Mouse (Mus musculus) heart, postnatal 0 days (tissue): ENCODE data around the gene Edc4. TPM values are rescaled to one million over a fixed set of nuclear protein-coding genes. Genes with fewer than 3 reads are reported as not detected.
A peak's percentile ranks its signal among the peaks of the same experiment; 100 is the strongest.
"Not testable (repeated sequence)": the region's sequence is repeated elsewhere in the genome, so short reads cannot be mapped to it uniquely, and the experiment has no call there.

Experiments
- ATAC-seq: fragments of 200-750 bp; cut with Nextera tagmentation; 2 replicates; pipeline ENCODE4 v1.8.0; 2017; ENCODE audit warnings: low read depth, moderate number of reproducible peaks, moderate library complexity; ENCODE audit not compliant: insufficient read depth
- DNase-seq: peaks from one replicate; pipeline ENCODE4 v3.0.0-alpha.2; 2016; ENCODE audit warnings: low spot score
- H3K27ac ChIP-seq: fragments of 300-500 bp; sonication (generic); 2 replicates; pipeline ENCODE4 v1.5.1; 2014; ENCODE audit warnings: low read depth, mild to moderate bottlenecking
- H3K27me3 ChIP-seq: fragments of 300-500 bp; sonication (generic); 2 replicates; pipeline ENCODE4 v1.6.1; 2014; ENCODE audit warnings: low read length, mixed read lengths; ENCODE audit not compliant: control insufficient read depth, insufficient read depth
- H3K36me3 ChIP-seq: fragments of 300-500 bp; sonication (generic); replicated peaks from 2 replicates; pipeline ENCODE4 v1.6.1; 2014; ENCODE audit warnings: low read length, mixed read lengths; ENCODE audit not compliant: control insufficient read depth, insufficient read depth
- H3K4me1 ChIP-seq: fragments of 300-500 bp; sonication (generic); 2 replicates; pipeline ENCODE4 v1.6.1; 2014; ENCODE audit warnings: antibody characterized with exemption; ENCODE audit not compliant: control insufficient read depth, insufficient read depth
- H3K4me2 ChIP-seq: fragments of 300-500 bp; sonication (generic); 2 replicates; pipeline ENCODE4 v1.6.1; 2014; ENCODE audit warnings: low read depth, mild to moderate bottlenecking, low read length, moderate library complexity
- H3K4me3 ChIP-seq: fragments of 300-500 bp; sonication (generic); 2 replicates; pipeline ENCODE4 v1.5.1; 2014; ENCODE audit warnings: low read depth, low read length
- H3K9ac ChIP-seq: fragments of 300-500 bp; sonication (generic); replicated peaks from 2 replicates; pipeline ENCODE4 v1.6.1; 2014; ENCODE audit warnings: low read depth, low read length, mixed read lengths
- H3K9me3 ChIP-seq: fragments of 300-500 bp; sonication (generic); replicated peaks from 2 replicates; pipeline ENCODE4 v1.6.1; 2016; ENCODE audit warnings: low read length; ENCODE audit not compliant: control insufficient read depth
- CTCF ChIP-seq: IDR thresholded peaks from 2 replicates; pipeline ENCODE4 v1.5.1; 2016; ENCODE audit warnings: antibody characterized with exemption, control low read depth, low read depth
- EP300 ChIP-seq: IDR thresholded peaks from 2 replicates; pipeline ENCODE4 v1.6.1; 2016; ENCODE audit warnings: antibody characterized with exemption, low read depth
- WGBS: fragments of 180-500 bp; shearing (Covaris S2); extraction: QIAGEN DNeasy Blood & Tissue Kit; methylation state at CpG from one replicate; pipeline ENCODE4 v1.1.7; 2014; 5-methylcytosine and 5-hydroxymethylcytosine counted together
- polyA plus RNA-seq: library from polyadenylated mRNA; unstranded; fragments of >200 nt; fragmentation: Nextera tagmentation; extraction: Ambion mirVana; gene quantifications from 2 replicates; pipeline ENCODE4 v1.2.1, GENCODE M21; 2015
- total RNA-seq: library from RNA; depleted of rRNA; stranded (reverse); fragments of >200 nt; gene quantifications from 2 replicates; pipeline ENCODE4 v1.2.3, GENCODE M21; 2014; ENCODE audit warnings: low replicate concordance; rRNA removed

Edc4 gene
- 44.3 and 44.9 TPM in 2 replicates for total RNA-seq
- polyA plus RNA-seq = 15.1 and 18.1 TPM in 2 replicates

DNA sequence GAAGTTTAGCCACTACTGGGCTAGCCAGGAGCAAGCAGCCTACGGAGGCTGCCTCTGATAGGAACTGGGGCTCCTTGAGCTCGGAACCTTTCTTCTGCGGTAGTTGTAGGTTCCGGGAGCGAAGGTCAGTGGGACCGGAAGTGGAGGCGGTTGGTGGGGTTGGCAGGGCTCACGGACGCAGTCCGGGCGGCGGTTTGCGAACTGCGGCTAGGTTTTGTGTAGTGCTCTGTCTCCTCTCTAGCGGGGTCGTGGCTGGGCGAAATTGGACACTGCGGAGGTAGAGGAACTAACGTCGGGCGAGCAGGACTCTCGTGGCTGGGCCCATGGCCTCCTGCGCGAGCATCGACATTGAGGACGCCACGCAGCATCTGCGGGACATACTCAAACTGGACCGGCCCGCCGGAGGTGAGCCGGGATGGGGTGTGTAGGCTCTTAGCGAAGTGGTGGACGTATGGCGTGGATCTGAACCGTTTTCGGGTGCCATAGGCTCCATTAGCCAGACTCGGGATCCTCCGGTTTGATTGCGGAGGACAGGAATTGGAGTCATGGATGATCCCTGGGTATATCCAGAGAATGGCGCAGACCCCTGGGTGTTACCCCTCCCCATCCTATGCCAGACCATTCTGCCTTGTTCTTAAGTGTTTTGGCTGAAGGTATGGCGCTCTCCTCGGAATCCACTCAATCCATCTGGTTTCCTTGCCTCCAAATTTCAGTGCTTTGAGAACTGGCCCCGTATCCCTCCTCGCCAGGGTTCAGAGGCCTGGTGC, at the start of gene Edc4:
Gene Edc4, plus strand, starts transcription at position 128 of the 767 bp plus-strand sequence.
- Histone ChIP-seq H3K4me2 (peak within 1 kb of the TSS; percentile 91), H3K27ac (peak within 1 kb of the TSS; percentile 75), H3K36me3 (peaks cover 59% of the 10 kb centered on the region), H3K9ac (peak within 1 kb of the TSS; percentile 89), H3K9me3 (no peaks in the 10 kb centered on the region), H3K4me1 (peaks cover 8% of the 10 kb centered on the region), H3K4me3 (peak within 1 kb of the TSS; percentile 87), H3K27me3 (no peaks in the 10 kb centered on the region)
- ATAC-seq (peak; percentile 82), DNase-seq (peak; percentile 64)
- WGBS = under 1% methylated on average over 45 of the region's 45 CpGs
- no peak for TF ChIP-seq CTCF
- TF ChIP-seq EP300 = no peak

DNA sequence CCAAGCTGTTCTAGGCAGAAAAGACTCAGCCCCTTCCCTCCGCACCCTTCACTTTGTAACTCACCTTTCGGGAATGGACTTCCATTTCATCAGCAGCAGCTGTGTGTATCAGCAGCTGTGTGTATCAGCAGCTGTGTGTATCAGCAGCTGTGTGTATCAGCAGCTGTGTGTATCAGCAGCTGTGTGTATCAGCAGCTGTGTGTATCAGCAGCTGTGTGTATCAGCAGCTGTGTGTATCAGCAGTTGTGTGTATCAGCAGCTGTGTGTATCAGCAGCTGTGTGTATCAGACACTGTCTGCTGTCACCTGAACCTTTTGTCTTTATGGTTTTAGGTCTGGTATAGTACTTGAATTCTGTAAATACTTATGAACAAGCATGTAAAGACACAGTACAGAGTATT, 46.9 kb upstream of the Edc4 start:
- H3K9ac ChIP-seq, H3K36me3 ChIP-seq, DNase-seq, H3K4me2 ChIP-seq, H3K4me3 ChIP-seq, ATAC-seq, H3K9me3 ChIP-seq, H3K27ac ChIP-seq, H3K4me1 ChIP-seq, H3K27me3 ChIP-seq: not testable (repeated sequence)
- 70% methylated on average over 2 of the region's 2 CpGs for WGBS

DNA sequence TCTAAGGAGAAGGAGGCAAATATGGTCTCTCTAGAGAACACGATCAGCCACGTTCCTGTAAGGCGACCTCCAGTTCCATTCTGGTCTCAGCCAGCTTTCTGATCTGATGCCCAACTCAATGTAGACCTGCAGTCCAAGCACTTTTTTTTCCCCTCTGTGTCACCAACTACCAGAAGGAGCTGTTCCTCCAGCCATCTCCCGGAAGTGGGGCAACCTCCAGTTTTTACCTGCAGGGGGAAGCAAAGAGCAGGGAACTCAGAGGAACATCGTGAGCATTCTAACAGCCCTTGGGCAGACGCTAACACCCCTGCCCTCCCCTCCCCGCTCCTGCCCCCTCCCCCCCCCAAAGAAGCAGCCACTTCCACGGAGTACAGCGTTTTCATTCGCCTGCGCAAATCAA, 45.4 kb upstream of the Edc4 start:
- no peaks in the 10 kb centered on the region for H3K4me1 ChIP-seq
- WGBS = 30% methylated on average over 11 of the region's 11 CpGs
- H3K4me3 ChIP-seq = no peak overlapping the region
- TF ChIP-seq EP300 (no peak), CTCF (peak; percentile 63)
- no peaks in the 10 kb centered on the region for H3K27me3 ChIP-seq
- H3K36me3 ChIP-seq = no peaks in the 10 kb centered on the region
- DNase-seq (no peak), ATAC-seq (peak; percentile 41)
- H3K27ac ChIP-seq = no peak overlapping the region
- H3K4me2 ChIP-seq = no peak overlapping the region
- no peaks in the 10 kb centered on the region for H3K9me3 ChIP-seq
- H3K9ac ChIP-seq = no peak overlapping the region

DNA sequence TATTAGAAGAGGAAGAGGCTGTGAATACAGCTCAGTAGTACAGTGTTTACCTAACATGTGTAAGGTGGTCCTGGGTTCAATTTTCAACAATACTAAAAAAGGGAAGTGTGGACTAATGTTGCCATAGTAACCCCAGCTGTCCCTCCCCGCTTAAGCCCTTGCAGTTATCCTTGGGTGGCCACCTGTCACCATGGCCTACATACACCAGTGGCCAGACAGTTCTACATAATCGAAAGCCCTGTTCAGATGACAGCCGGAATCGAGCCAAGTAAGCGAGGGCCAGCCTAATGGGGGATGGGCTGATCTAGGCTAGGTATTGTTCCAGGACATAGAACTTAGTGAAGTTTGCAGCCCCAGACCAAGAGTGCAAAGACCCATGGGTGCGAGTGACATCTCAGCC, 43.7 kb upstream of the Edc4 start:
- no peaks in the 10 kb centered on the region for H3K36me3 ChIP-seq
- H3K4me2 ChIP-seq = no peak overlapping the region
- H3K9ac ChIP-seq = no peak overlapping the region
- no peak overlapping the region for H3K27ac ChIP-seq
- H3K9me3 ChIP-seq = no peaks in the 10 kb centered on the region
- TF ChIP-seq CTCF = no peak
- no peak for TF ChIP-seq EP300
- WGBS = 83% methylated on average over 6 of the region's 6 CpGs
- ATAC-seq (no peak), DNase-seq (no peak)
- no peak overlapping the region for H3K4me3 ChIP-seq
- no peaks in the 10 kb centered on the region for H3K27me3 ChIP-seq
- no peaks in the 10 kb centered on the region for H3K4me1 ChIP-seq

DNA sequence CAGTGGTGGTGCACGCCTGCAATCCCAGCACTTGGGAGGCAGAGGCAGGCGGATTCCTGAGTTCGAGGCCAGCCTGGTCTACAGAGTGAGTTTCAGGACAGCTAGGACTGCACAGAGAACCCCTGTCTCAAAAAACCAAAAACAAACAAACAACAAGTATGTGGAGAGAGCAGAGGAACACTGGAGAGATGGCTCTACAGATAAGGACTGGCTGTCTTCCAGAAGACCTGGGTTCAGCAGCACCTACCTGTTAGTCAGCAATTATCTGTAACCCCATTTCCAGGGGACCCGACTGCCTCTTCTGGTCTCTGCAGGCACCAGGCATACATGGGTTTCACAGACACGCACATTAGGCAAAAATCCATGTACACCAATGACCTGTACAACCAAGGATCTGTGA, 41.5 kb upstream of the Edc4 start:
- DNase-seq (no peak), ATAC-seq (no peak)
- Histone ChIP-seq H3K27ac (no peak overlapping the region), H3K4me1 (no peaks in the 10 kb centered on the region), H3K4me3 (no peak overlapping the region), H3K4me2 (no peak overlapping the region), H3K27me3 (no peaks in the 10 kb centered on the region), H3K9ac (no peak overlapping the region), H3K9me3 (no peaks in the 10 kb centered on the region), H3K36me3 (peaks cover 8% of the 10 kb centered on the region)
- WGBS = 87% methylated on average over 5 of the region's 5 CpGs
- TF ChIP-seq CTCF (no peak), EP300 (no peak)

DNA sequence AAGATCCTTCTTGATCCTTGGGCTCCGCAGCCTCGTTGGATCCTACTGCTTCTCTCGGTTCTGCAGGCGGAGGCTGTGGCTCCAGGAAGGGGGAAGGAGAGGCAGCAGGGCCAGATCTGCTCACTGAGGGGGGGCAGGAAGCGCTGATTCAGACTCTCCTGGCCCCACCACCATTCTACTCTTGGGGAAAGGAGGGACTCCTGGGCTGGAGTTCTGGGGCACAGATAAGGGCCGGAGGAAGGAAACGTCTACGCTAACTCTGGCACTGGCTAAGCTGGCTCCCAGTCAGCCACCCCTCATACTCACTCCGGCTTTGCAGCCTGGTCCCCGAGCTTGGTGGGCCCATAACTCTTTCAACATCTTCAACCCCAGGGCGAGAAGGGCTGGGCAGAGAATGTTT, 34.0 kb upstream of the Edc4 start:
- H3K27ac ChIP-seq = peak overlapping the region; percentile 43; the same call in 1 of the 2 replicates
- TF ChIP-seq EP300 (no peak), CTCF (no peak)
- no peak for DNase-seq

More for the DNA sequence above, 34.0 kb upstream of the Edc4 start:
- peak; percentile 69 for ATAC-seq
- WGBS = 75% methylated on average over 11 of the region's 11 CpGs
- Histone ChIP-seq H3K9ac (no peak overlapping the region), H3K27me3 (no peaks in the 10 kb centered on the region), H3K4me3 (no peak overlapping the region), H3K4me1 (peaks cover 10% of the 10 kb centered on the region; the same call in 1 of the 2 replicates), H3K36me3 (peaks cover 63% of the 10 kb centered on the region), H3K9me3 (no peaks in the 10 kb centered on the region), H3K4me2 (no peak overlapping the region)
